Mouse (Mus musculus) layer of hippocampus, postnatal 25 days (tissue): ENCODE results near the gene Fndc10. TPM values are rescaled to one million over a fixed set of nuclear protein-coding genes. Genes with fewer than 3 reads are reported as not detected.
"Not testable (repeated sequence)": the region's sequence is repeated elsewhere in the genome, so short reads cannot be mapped to it uniquely, and the experiment has no call there.

Experiments
- DNase-seq, 2 experiments: peaks; one replicate each; pipeline ENCODE4 v3.0.0; 2022; ENCODE audit warnings: mixed read lengths in 2 of 2, low spot score in 1 of 2; ENCODE audit errors: extremely low spot score in 1 of 2
- total RNA-seq, 2 experiments: library from RNA; stranded (reverse); gene quantifications; 2 replicates each; pipeline ENCODE4 v1.2.3; 2021

Fndc10 gene
- total RNA-seq, 2 experiments from 2014 or later = 23.9 to 27.5 TPM

- DNase-seq = peak; percentile 72 to 76
Observed at GRCm38 (mm10) chr4:155734350-155734941, 40.3 kb downstream of the Fndc10 start, which contains the start of gene Tmem240. Gene Tmem240 (plus strand): TSS chr4:155734800.

- peak; percentile 29 to 41 for DNase-seq
Observed at GRCm38 (mm10) chr4:155734951-155735702, 41.0 kb downstream of the Fndc10 start.

DNA sequence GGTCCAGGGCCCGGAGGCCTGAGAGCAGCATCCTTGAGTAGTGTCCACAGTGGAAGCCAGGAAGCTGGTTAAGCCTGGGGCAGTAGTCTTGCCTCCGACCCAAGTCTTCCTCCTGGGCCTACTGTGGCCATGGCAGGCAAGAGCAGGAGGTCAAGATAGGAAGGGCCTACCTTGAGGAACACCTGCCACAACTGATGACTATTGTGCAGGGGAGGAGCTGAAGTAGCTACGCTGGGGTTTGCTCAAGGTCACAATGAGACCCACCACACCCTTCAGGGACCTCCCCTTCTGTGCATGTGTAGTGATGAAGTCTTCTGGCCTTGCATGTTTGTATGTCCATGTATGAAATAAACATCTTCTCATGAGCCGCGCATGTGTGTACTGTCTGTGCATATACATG is 41.6 kb downstream of the Fndc10 start:
- DNase-seq = no peak

DNA sequence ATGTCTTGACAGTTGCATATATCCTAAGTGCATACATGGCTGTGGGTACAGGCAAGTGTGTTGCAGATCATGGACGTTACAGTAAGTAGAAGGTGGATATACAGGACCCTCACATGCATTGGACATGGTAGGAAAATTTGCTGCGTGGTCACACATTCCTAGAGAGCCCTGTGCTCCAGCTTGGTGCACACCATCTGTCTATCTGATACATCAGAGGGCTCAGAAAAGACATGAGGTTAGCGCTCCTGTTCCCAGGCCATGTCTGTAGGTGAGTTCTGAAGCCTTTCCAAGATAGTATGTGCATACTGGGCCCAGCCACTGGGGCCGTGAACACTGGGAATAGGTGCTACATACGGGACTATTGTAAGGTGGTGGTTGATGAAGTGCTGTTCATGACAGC is 42.3 kb downstream of the Fndc10 start:
- no peak for DNase-seq

GRCm38 (mm10) chr4:155738262-155738661 is 44.1 kb downstream of the Fndc10 start:
- DNase-seq = no peak

GRCm38 (mm10) chr4:155739152-155739551 is 45.0 kb downstream of the Fndc10 start:
- DNase-seq = no peak

- no peak for DNase-seq
Observed at GRCm38 (mm10) chr4:155739741-155740636, 45.8 kb downstream of the Fndc10 start.

DNA sequence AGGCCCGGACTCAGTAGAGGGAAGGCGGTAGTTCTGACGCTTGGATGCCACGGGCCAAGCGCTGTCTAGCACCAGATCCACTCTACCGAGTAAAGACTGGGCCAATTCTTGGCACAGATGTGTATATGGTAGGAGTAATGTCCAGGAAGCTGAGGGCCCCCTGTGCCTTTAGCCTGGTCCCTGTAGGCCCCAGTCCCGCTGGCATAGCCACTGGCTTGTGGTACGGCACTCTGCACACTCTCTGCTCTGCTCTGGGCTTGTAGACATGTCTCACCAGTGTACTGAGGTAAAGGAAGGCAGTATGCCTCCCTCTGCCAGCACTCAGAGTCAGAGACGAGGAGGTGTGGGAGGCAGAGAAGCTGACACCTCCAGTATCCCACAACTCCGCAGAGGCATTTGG is 46.5 kb downstream of the Fndc10 start:
- not testable (repeated sequence) for DNase-seq

DNA sequence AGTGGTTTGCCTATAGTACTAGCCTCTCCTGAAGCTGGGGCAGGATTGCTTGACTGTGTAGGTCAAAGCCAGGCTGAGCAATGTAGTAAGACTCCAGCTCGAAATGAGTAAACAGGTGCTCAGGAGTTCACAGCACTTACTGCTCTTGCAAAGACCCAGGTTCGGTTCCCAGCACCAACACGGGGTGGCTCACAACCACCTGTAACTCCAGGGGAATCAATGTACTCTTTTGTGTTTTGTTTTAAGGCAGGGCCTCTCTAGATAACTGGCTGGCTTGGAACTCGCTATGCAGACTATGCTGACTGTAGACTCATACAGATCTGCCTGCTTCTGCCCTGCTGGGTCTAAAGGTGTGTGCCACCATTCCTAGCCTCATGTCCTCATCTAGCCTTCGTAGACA is 48.5 kb downstream of the Fndc10 start:
- DNase-seq = no peak

DNA sequence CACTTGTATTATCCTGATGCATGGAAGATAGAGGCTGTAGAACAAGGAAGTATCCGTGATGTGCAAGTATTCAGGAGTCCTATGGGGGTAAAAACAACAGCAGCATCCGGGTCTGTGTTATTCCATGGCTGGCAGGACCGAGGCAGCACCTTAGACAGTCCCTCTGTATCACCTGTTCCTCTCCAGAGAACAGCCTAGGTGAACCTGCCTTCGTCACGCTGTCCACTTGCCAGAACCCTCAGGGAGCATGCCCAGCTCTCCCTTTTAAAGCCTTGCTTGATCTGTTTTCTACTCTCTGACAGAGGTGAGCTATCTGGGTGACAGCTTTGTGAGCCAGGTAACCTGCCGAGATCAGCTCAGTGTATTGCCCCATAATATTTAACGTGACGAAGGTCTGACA is 50.3 kb downstream of the Fndc10 start:
- DNase-seq = no peak

DNA sequence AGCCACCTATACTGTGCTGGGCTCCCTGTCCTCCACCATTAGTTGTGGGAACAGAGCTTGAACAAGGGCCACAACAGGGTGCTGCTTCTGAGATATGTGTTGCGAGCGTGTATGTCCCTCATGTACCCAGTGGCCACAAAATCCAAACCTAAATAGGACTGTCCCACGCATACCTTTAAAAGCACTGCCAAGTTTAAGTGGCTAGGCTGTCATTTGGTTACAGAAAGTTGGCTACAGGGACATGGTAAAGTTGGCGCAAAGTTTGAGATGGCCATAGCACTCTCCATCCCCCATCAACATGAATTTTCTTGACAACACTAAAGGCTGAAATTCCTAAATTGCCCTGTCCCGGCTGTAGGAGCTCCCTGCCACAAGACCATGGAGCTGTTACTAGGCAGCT is 51.0 kb downstream of the Fndc10 start:
- no peak for DNase-seq

Other genes with a start within 250 kb of the Fndc10 start
- 1 to 10 TPM; 3.0 to 5.6 TPM for gene Tmem52, start 225.2 kb upstream of the Fndc10 start, total RNA-seq
- gene Gnb1, start 203.0 kb upstream of the Fndc10 start, total RNA-seq = 100 to 1,000 TPM; 763 to 780 TPM
- gene Nadk, start 132.0 kb upstream of the Fndc10 start, total RNA-seq = 10 to 100 TPM; 67.1 to 68.5 TPM
- gene Slc35e2, start 92.9 kb upstream of the Fndc10 start, total RNA-seq = 10 to 100 TPM; 41.5 to 42.5 TPM
- 10 to 100 TPM; 41.1 to 47.3 TPM for gene Cdk11b, start 69.5 kb upstream of the Fndc10 start, total RNA-seq
- gene Gm10563, start 48.9 kb upstream of the Fndc10 start, total RNA-seq = not detected
- 1 to 10 TPM; 2.7 to 3.0 TPM for gene Mmp23, start 41.0 kb upstream of the Fndc10 start, total RNA-seq
- gene Mib2, start 25.1 kb upstream of the Fndc10 start, total RNA-seq = 100 to 1,000 TPM in 1 of 2 experiments, 10 to 100 TPM in 1; 96.6 to 109 TPM
- 10 to 100 TPM; 78.8 to 84.0 TPM for gene Ssu72, start 10.5 kb downstream of the Fndc10 start, total RNA-seq
- gene Tmem240, start 40.5 kb downstream of the Fndc10 start, total RNA-seq = 10 to 100 TPM; 38.0 to 39.7 TPM
- 10 to 100 TPM; 47.5 to 56.3 TPM for gene Atad3a, start 66.8 kb downstream of the Fndc10 start, total RNA-seq
- 10 to 100 TPM in 1 of 2 experiments, 1 to 10 TPM in 1; 9.7 to 10.3 TPM for gene Vwa1, start 80.4 kb downstream of the Fndc10 start, total RNA-seq
- 10 to 100 TPM; 31.3 to 33.9 TPM for gene Tmem88b, start 91.5 kb downstream of the Fndc10 start, total RNA-seq
- gene Ankrd65, start 96.1 kb downstream of the Fndc10 start, total RNA-seq = not detected
- 10 to 100 TPM; 82.3 to 93.0 TPM for gene Mrpl20, start 108.5 kb downstream of the Fndc10 start, total RNA-seq
- gene Ccnl2, start 118.1 kb downstream of the Fndc10 start, total RNA-seq = 10 to 100 TPM; 72.2 to 91.2 TPM
- 100 to 1,000 TPM in 1 of 2 experiments, 10 to 100 TPM in 1; 95.9 to 105 TPM for gene Aurkaip1, start 136.9 kb downstream of the Fndc10 start, total RNA-seq
- gene Mxra8, start 145.3 kb downstream of the Fndc10 start, total RNA-seq = 1 to 10 TPM; 7.5 to 7.7 TPM
- 10 to 100 TPM; 75.6 to 77.2 TPM for gene Dvl1, start 153.1 kb downstream of the Fndc10 start, total RNA-seq
- under 1 TPM; 0.31 to 0.32 TPM for gene Tas1r3, start 169.0 kb downstream of the Fndc10 start, total RNA-seq
- 10 to 100 TPM; 29.7 to 33.0 TPM for gene Cptp, start 175.1 kb downstream of the Fndc10 start, total RNA-seq
- 10 to 100 TPM; 35.6 to 36.4 TPM for gene Ints11, start 175.2 kb downstream of the Fndc10 start, total RNA-seq
- 10 to 100 TPM; 58.3 to 69.5 TPM for gene Pusl1, start 197.4 kb downstream of the Fndc10 start, total RNA-seq
- gene Acap3, start 197.5 kb downstream of the Fndc10 start, total RNA-seq = 100 to 1,000 TPM; 127 to 145 TPM
- gene Ube2j2, start 249.5 kb downstream of the Fndc10 start, total RNA-seq = 10 to 100 TPM; 71.5 to 73.6 TPM